In genomic region chr13:112862342-112862741, GRCm38 (mm10) we compare ENCODE assay signal across 21 mouse cellular contexts.
DNase-seq lines count a peak whose midpoint lies in the region; ATAC-seq and TF ChIP-seq lines count a peak whose summit lies in the region.
"Had no signal": no experiment of that assay in that cellular context is flagged by ENCODE, and none has a peak within 500 bp of the region (broad histone marks: within the 10 kb centered on the region; RNA-seq: fewer than 3 reads in every experiment).

No protein-coding gene starts in this region.

- TF ChIP-seq POLR2A in lung, adult 2 months (IDR thresholded peaks at IDR 0.05; ENCODE audit: borderline replicate concordance, extremely low read depth, low read depth, low read length), result no peak

- DNase-seq in heart, postnatal 4 days, result no peak
- no peak for DNase-seq in lung, adult 2 months
- no peak for DNase-seq in adrenal gland, postnatal 10 days
- DNase-seq: B cell, adult 2 months; cerebellum, adult 18-20 months; right cerebral cortex, adult 18-20 months; spleen, adult 18-20 months; thymus, postnatal 4 days had no signal

- peak overlapping the region; percentile 67 for H3K27ac ChIP-seq in heart, embryonic 13.5 days (replicated peaks)
- H3K27ac ChIP-seq in intestine, embryonic 15.5 days, result no peak overlapping the region
- H3K27ac ChIP-seq in intestine, embryonic 16.5 days (ENCODE audit: low read length), result no peak overlapping the region
- H3K27ac ChIP-seq in lung, embryonic 16.5 days (ENCODE audit: low read length), result 0 out of 2 replicates have a peak overlapping the region, but pooled peaks have one; percentile 39
- H3K27ac ChIP-seq: embryonic facial prominence, embryonic 13.5 days; forebrain, embryonic 10.5 days; forebrain, embryonic 15.5 days; hindbrain, embryonic 14.5 days; layer of hippocampus, adult 2 months; limb, embryonic 13.5 days; midbrain, embryonic 15.5 days; neural tube, embryonic 12.5 days had no signal

- H3K4me3 ChIP-seq in heart, embryonic 13.5 days, result no peak overlapping the region
- H3K4me3 ChIP-seq in intestine, embryonic 15.5 days (replicated peaks), result no peak overlapping the region
- no peak overlapping the region for H3K4me3 ChIP-seq in intestine, embryonic 16.5 days (ENCODE audit: low read length)
- no peak overlapping the region for H3K4me3 ChIP-seq in lung, embryonic 16.5 days (ENCODE audit: low read length)
- no peak overlapping the region for H3K4me3 ChIP-seq in lung, adult 2 months (replicated peaks; ENCODE audit: extremely low read depth, low read depth, low read length)
- H3K4me3 ChIP-seq: embryonic facial prominence, embryonic 13.5 days; forebrain, embryonic 10.5 days; forebrain, embryonic 15.5 days; layer of hippocampus, adult 2 months; limb, embryonic 13.5 days; midbrain, embryonic 15.5 days; neural tube, embryonic 12.5 days had no signal

- TF ChIP-seq CTCF in lung, adult 2 months (IDR thresholded peaks at IDR 0.05; ENCODE audit: insufficient read depth, low read length), result no peak

- 70% methylated on average over 3 of the region's 3 CpGs for WGBS in heart, embryonic 13.5 days
- 87% methylated on average over 3 of the region's 3 CpGs for WGBS in intestine, embryonic 15.5 days
- WGBS in intestine, embryonic 16.5 days, result 82% methylated on average over 3 of the region's 3 CpGs
- WGBS in lung, embryonic 16.5 days, result 59% methylated on average over 3 of the region's 3 CpGs
- 62% methylated on average over 3 of the region's 3 CpGs for WGBS in lung, adult 2 months

- H3K4me2 ChIP-seq in heart, embryonic 13.5 days, result 0 out of 2 replicates have a peak overlapping the region, but pooled peaks have one; percentile 17
- no peak overlapping the region for H3K4me2 ChIP-seq in intestine, embryonic 15.5 days (replicated peaks)
- no peak overlapping the region for H3K4me2 ChIP-seq in intestine, embryonic 16.5 days (ENCODE audit: low read depth, low read length)
- no peak overlapping the region for H3K4me2 ChIP-seq in lung, embryonic 16.5 days (ENCODE audit: low read depth, low read length)
- H3K4me2 ChIP-seq: embryonic facial prominence, embryonic 13.5 days; forebrain, embryonic 15.5 days; hindbrain, embryonic 14.5 days; limb, embryonic 13.5 days; liver, embryonic 11.5 days; midbrain, embryonic 15.5 days; neural tube, embryonic 12.5 days had no signal

- peaks cover 21% of the 10 kb centered on the region for H3K4me1 ChIP-seq in heart, embryonic 13.5 days
- peaks cover 5% of the 10 kb centered on the region; the same call in 1 of the 2 replicates for H3K4me1 ChIP-seq in intestine, embryonic 15.5 days (replicated peaks)
- H3K4me1 ChIP-seq in intestine, embryonic 16.5 days (ENCODE audit: control insufficient read depth, insufficient read depth, low read length), result peaks cover 4% of the 10 kb centered on the region; the same call in 1 of the 2 replicates
- peaks cover 10% of the 10 kb centered on the region for H3K4me1 ChIP-seq in lung, embryonic 16.5 days (replicated peaks; ENCODE audit: control insufficient read depth, insufficient read depth, low read length)
- no peaks in the 10 kb centered on the region for H3K4me1 ChIP-seq in lung, adult 2 months (ENCODE audit: control insufficient read depth, insufficient read depth, low read length)
- H3K4me1 ChIP-seq: embryonic facial prominence, embryonic 13.5 days; forebrain, embryonic 10.5 days; forebrain, embryonic 15.5 days; limb, embryonic 13.5 days; neural tube, embryonic 12.5 days had no signal

- H3K36me3 ChIP-seq in heart, embryonic 13.5 days, result peaks cover 82% of the 10 kb centered on the region
- peaks cover 14% of the 10 kb centered on the region for H3K36me3 ChIP-seq in intestine, embryonic 15.5 days
- peaks cover 9% of the 10 kb centered on the region; the same call in 1 of the 2 replicates for H3K36me3 ChIP-seq in intestine, embryonic 16.5 days (ENCODE audit: control insufficient read depth, insufficient read depth, low read length)
- peaks cover 31% of the 10 kb centered on the region for H3K36me3 ChIP-seq in lung, embryonic 16.5 days (ENCODE audit: control insufficient read depth, insufficient read depth, low read length)

- 0 out of 2 replicates have a peak, but pooled peaks cover 4% of the 10 kb centered on the region for H3K9me3 ChIP-seq in heart, embryonic 13.5 days
- no peaks in the 10 kb centered on the region for H3K9me3 ChIP-seq in intestine, embryonic 15.5 days
- H3K9me3 ChIP-seq in intestine, embryonic 16.5 days (ENCODE audit: control insufficient read depth, low read length), result no peaks in the 10 kb centered on the region
- no peaks in the 10 kb centered on the region for H3K9me3 ChIP-seq in lung, embryonic 16.5 days (ENCODE audit: control insufficient read depth, low read length)
- H3K9me3 ChIP-seq: embryonic facial prominence, embryonic 13.5 days; forebrain, embryonic 10.5 days; forebrain, embryonic 15.5 days; limb, embryonic 13.5 days; midbrain, embryonic 15.5 days; neural tube, embryonic 12.5 days had no signal

- no peak for ATAC-seq in heart, embryonic 13.5 days (ENCODE audit: extremely low read depth, insufficient number of reproducible peaks, low FRiP score, low TSS enrichment)
- peak; percentile 62; the same call in 1 of the 2 replicates for ATAC-seq in intestine, embryonic 15.5 days
- ATAC-seq in intestine, embryonic 16.5 days, result no peak
- no peak; the same call in 1 of the 2 replicates for ATAC-seq in lung, embryonic 16.5 days (ENCODE audit: low read depth)
- ATAC-seq: forebrain, embryonic 15.5 days; midbrain, embryonic 15.5 days had no signal

- H3K9ac ChIP-seq in heart, embryonic 13.5 days, result no peak overlapping the region
- no peak overlapping the region for H3K9ac ChIP-seq in intestine, embryonic 15.5 days
- H3K9ac ChIP-seq in intestine, embryonic 16.5 days (ENCODE audit: low read depth, low read length), result no peak overlapping the region
- H3K9ac ChIP-seq in lung, embryonic 16.5 days (ENCODE audit: low read length), result no peak overlapping the region
- H3K9ac ChIP-seq: embryonic facial prominence, embryonic 13.5 days; forebrain, embryonic 15.5 days; hindbrain, embryonic 14.5 days; limb, embryonic 13.5 days; midbrain, embryonic 15.5 days; neural tube, embryonic 12.5 days had no signal

- no peaks in the 10 kb centered on the region for H3K27me3 ChIP-seq in heart, embryonic 13.5 days (replicated peaks)
- no peaks in the 10 kb centered on the region for H3K27me3 ChIP-seq in intestine, embryonic 15.5 days (replicated peaks)
- H3K27me3 ChIP-seq in intestine, embryonic 16.5 days (replicated peaks; ENCODE audit: control insufficient read depth, insufficient read depth, low read length), result no peaks in the 10 kb centered on the region
- H3K27me3 ChIP-seq in lung, embryonic 16.5 days (ENCODE audit: control insufficient read depth, insufficient read depth, low read depth, low read length), result no peaks in the 10 kb centered on the region
- H3K27me3 ChIP-seq: embryonic facial prominence, embryonic 13.5 days; forebrain, embryonic 15.5 days; limb, embryonic 13.5 days; midbrain, embryonic 15.5 days; neural tube, embryonic 12.5 days had no signal

Comparison
In these comparisons a context has a peak if more than half of its experiments do, and no peak if none do; other contexts are left out.
1. H3K27ac ChIP-seq: peak in heart, embryonic 13.5 days (single experiment) and lung, embryonic 16.5 days (single experiment); none in intestine, embryonic 15.5 days (single experiment) and intestine, embryonic 16.5 days (single experiment).